Mouse (Mus musculus): ENCODE measurements around the gene C1qa.

The C1qa gene

DNA sequence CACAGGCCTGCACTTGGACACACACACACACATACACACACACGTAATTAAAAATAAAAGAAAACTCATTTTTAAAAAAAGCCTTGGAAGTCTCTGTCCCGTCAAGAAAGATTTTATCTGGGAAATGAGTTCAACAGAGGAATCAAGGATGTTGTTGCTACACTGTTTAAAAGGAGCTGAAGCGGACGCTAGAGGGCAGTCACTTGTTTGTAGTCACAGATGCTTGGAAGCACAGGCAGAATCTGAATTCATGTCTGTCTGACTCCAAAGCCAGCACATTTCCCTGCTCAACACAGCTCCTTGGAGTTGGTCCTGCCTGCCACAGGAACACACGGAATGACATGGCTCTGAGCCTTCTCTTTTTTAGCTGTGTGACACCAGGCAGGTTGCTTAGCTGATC lies 20.0 kb downstream of the C1qa start:
- ChIA-PET CTCF (interaction anchor here (0.5 to 2.0 kb wide), 65 partner anchors 8 to 707 kb away, joined by 3 to 20 read pairs (median 4); partner anchors contain the start of gene E2f2 (in 1 of the 4)), POLR2A (interaction anchor here (0.6 to 1.6 kb wide), 17 partner anchors 8 to 444 kb away, joined by 3 to 7 read pairs (median 4); partner anchors contain the start of genes 6030445D17Rik (in 1 of the 4) and Zbtb40 (in 1 of the 4))

DNA sequence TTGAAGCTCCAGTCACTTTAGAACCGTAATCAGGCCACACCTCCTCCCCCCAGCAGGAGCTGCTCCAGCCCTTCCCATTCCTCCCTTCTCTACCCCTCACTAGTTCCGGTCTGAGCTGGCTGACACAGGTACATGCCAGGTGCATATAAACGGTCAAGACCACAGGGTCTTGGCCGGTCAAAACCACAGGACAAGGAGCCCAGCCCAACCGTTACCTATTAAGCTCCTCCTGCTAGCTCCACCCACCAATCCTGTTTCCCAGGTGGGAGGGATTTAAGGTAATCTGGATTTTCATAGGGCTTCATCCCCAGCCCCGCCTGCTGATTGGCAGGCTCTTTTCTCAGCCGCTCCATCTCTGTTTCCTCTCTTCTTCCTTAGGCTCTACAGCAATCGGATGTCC lies 20.4 kb downstream of the C1qa start:
- POLR2A ChIA-PET, result interaction anchor here (0.6 to 1.6 kb wide), 19 partner anchors 9 to 443 kb away, joined by 3 to 7 read pairs (median 4); partner anchors contain the start of genes 6030445D17Rik (in 1 of the 4) and Zbtb40 (in 1 of the 4)
- CTCF ChIA-PET, result interaction anchor here (0.5 to 2.0 kb wide), 68 partner anchors 9 to 706 kb away, joined by 3 to 20 read pairs (median 4); partner anchors contain the start of gene E2f2 (in 1 of the 4)

DNA sequence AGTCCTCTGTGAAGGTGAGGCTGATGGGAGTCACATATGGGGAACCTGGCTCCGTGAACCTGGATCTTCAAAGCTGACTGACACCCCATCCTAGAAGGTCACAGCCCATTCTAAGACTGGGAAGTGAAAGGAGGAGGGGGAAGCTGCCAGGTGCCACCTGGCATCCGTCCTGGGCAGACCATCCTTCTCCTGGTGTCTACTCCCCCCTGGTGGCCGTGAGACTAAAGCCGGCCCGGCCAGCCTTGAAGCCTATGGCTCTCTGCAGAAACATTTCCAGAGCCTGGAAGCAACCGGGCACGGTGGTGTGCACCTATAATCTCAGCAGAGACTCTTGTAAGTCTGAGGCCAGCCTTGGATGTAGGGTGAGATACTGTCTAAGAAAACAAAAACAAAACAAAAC lies 21.6 kb downstream of the C1qa start:
- POLR2A ChIA-PET, result interaction anchor here in 2 of 4 experiments (0.5 to 1.5 kb wide), 3 partner anchors 10 to 393 kb away, joined by 3 to 5 read pairs (median 3); no protein-coding TSS in a partner anchor

DNA sequence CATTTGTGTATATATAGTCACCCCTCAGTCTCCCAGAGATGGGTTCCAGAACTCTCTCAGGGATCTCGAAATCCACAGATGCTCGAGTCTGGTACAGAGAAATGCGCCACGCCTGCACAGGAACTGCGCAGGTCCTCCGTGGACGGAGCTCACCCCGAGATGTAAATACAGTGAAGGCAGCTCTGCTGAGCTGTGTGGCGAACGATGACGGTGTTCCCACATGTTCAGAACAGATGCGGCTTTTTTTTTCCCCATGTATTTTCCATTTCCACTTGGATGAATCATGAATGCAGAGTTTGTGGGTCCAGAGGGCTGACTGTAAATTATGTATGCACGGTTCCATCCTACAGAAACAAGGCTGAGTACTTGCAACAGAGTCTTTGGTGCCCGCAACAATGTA lies 23.6 kb downstream of the C1qa start:
- ChIA-PET CTCF (interaction anchor here in 3 of 4 experiments (0.5 to 1.8 kb wide), 9 partner anchors 15 to 226 kb away, joined by 3 to 7 read pairs (median 3); no protein-coding TSS in a partner anchor), POLR2A (interaction anchor here in 1 of 4 experiments (0.7 kb wide), 2 partner anchors 124 to 129 kb away, joined by 3 read pairs; no protein-coding TSS in a partner anchor)

More for the DNA sequence above, 21.6 kb downstream of the C1qa start:
- CTCF ChIA-PET, result interaction anchor here (0.6 to 1.2 kb wide), 6 partner anchors 225 to 228 kb away, joined by 3 to 4 read pairs (median 3); no protein-coding TSS in a partner anchor

DNA sequence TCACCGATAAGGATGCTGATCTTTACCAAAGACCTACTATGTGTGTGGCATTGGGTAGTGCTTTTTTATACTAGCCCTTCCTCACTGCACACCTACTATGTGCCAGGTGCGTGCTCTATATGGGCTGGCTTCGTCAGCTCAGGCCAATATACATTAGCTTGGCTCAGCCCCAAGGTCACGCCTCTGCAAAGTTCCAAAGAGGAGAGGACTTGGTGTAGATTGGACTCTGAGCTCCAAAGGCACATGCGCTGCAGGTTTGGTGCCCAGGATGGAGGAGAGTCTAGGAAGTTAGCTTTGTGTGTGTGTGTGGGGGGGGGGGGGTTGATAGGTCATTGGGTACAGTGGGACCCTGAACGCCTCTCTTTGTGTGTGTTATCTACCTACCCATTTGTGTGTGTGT lies 30.2 kb downstream of the C1qa start:
- ChIA-PET POLR2A (interaction anchor here (0.6 to 3.0 kb wide), 10 partner anchors 10 to 197 kb away, joined by 3 to 14 read pairs (median 4); no protein-coding TSS in a partner anchor), CTCF (interaction anchor here (0.6 to 2.9 kb wide), 11 partner anchors 9 to 221 kb away, joined by 3 to 20 read pairs (median 3); no protein-coding TSS in a partner anchor)

DNA sequence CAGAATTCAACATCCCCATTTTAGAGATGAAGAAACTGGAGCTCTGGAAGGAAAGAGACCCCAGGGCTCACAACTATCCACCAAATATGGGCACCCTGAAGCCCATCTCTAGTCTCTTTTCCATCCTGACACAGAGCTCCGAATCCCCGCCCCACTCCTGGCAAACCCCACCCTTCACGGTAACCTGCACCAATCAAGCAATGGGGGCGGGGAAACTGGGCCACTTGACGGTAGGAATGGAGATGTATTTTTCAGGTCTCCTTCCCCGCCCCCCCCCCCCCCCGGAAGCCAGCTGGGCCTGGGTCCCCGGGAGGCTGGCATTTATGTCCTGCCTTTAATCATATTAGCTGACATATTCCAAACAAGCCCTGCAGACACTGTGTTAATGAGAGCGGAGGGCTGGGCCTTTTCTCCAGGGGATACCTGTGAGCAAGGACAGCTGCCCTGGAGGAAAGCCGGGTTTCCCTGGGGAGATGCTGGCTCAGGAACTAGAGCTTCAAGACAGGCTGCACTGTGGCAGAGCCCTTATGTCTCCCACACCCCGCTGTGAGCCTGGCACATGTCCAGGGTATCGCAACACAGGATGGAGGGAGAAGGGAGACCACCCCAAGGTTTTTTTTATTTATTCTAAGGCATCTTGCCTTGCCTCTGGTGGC lies 30.8 kb downstream of the C1qa start:
- ChIA-PET CTCF (interaction anchor here (0.5 to 2.9 kb wide), 35 partner anchors 8 to 1130 kb away, joined by 3 to 20 read pairs (median 5); no protein-coding TSS in a partner anchor), POLR2A (interaction anchor here (0.5 to 3.0 kb wide), 21 partner anchors 9 to 1419 kb away, joined by 3 to 14 read pairs (median 4); no protein-coding TSS in a partner anchor)

DNA sequence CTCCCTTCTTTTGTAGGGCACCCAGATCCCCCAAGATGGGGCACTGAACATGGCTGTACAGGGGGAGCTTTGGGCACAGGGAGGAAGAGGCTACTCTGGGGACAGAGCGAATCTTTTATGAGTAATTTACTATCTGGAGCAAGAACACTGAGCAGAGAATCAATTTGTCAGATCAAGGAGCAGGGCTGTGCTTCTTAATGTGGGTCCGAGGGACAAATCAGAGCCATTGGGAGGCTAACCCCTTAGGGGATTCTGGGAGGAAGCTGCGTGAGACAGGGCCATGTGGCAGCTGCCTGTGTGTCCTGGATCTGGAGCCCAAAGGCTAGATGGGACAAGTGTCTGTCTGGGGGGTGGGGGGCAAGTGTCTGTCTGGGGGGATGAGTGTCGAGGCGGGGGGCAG lies 33.1 kb downstream of the C1qa start:
- CTCF ChIA-PET, result interaction anchor here in 2 of 4 experiments (1.6 to 2.2 kb wide), 2 partner anchors 10 to 11 kb away, joined by 4 to 5 read pairs; no protein-coding TSS in a partner anchor

DNA sequence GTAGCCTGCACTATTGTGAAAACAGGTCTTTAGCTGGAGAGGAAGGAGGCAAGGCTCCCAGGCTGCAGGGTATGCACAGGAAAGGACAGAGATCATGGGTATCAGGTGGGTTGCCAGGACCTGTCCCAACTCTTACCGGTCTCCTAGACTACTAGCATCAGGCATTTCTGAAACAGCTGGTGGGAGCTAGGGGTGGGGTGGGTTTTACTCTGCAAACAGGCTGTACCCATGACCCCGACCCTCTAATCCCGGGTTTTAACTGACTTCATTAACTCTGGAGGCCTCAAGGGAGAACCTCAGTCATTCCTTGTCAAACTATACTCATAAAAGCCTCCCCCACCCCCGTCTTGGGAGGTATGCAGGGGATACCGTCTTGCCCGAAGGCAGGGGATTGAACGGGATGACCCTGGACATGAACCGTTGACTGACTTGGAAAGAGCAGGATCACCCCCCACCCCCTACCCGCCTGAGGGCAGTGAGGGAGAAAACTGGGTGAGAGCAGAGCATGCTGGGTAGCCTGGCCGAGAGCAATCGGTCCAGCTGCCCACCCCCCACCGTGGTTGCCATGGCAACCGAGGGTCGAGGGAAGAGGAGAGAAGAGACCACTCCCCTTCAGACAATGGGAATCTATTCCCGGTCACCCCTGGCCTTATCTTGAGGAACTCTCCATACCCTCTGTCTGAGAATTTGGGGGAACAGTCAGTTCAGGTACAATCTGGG lies 33.7 kb downstream of the C1qa start:
- ChIA-PET POLR2A (no interaction called here), CTCF (interaction anchor here in 2 of 4 experiments (1.6 to 2.2 kb wide), 2 partner anchors 10 kb away, joined by 4 to 5 read pairs; no protein-coding TSS in a partner anchor)

More for the DNA sequence above, 33.1 kb downstream of the C1qa start:
- POLR2A ChIA-PET, result no interaction called here

DNA sequence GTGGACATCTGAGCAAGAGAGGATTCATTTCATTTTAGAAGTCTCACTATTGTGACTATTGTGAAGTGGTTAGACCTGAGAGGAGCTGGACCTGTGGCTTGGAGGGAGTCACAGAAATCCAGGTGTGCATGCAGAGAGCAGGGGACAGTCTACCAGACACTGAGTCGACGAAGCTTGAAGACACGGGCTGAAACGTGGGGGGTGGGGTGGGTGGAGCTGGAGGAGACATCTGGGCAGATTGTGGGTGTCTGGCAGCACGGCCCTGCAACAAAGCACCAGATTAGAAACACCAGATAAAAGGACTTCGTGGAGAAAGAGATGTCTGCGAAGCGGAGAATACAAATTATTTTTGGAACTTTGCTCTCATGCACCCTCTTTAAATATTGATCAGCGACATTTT lies 35.1 kb downstream of the C1qa start:
- POLR2A ChIA-PET, result no interaction called here
- CTCF ChIA-PET, result interaction anchor here in 3 of 4 experiments (0.5 to 2.2 kb wide), 5 partner anchors 9 to 220 kb away, joined by 3 to 5 read pairs (median 4); no protein-coding TSS in a partner anchor

DNA sequence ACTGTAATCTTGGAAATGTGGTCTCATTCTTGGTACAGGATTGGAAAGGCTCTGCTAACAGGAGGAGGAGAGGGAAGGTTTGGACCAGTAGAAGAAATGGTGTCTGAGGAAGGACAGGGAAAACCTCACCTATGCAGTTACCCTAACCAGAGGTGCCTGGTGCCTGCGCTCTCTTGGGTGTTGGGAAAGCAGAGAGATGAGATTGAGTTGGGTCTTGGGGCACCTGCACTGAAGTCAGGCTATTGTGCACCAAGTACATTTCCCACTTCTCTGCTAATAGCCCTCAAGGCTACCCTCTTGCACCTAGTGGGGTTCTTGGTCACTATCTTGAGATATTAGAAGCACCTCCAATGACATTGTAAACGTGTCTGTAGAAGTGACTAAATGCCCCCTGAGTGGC lies 36.2 kb downstream of the C1qa start:
- CTCF ChIA-PET, result interaction anchor here in 2 of 4 experiments (0.8 to 1.1 kb wide), 4 partner anchors 16 to 195 kb away, joined by 3 to 4 read pairs (median 3); no protein-coding TSS in a partner anchor
- POLR2A ChIA-PET, result interaction anchor here in 1 of 4 experiments (1.1 kb wide), 1 partner anchor 119 kb away, joined by 4 read pairs; no protein-coding TSS in a partner anchor

DNA sequence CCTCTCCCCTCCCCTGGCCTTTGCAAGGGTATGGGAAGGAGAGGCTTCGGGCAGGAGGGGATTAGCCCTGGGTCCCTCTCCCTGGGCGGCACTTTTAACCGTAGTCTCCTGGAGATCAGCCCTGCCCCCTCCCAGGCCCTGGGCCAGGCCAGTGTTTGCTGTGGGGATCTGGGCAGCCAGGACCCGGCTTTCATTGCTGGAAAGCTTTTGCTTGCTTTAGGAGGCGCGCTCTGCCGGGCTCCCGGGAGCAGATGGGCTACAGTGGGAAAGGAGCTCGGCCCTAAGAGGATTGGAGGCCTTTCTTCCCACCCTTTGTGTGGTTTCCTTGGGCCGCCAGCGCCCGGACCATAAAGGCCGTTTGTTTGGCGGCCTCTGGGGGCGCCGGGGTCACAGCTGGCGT lies 36.8 kb downstream of the C1qa start:
- POLR2A ChIA-PET, result interaction anchor here in 1 of 4 experiments (1.1 kb wide), 1 partner anchor 120 kb away, joined by 4 read pairs; no protein-coding TSS in a partner anchor
- CTCF ChIA-PET, result interaction anchor here in 2 of 4 experiments (0.8 to 2.6 kb wide), 6 partner anchors 16 to 194 kb away, joined by 3 to 6 read pairs (median 4); no protein-coding TSS in a partner anchor

DNA sequence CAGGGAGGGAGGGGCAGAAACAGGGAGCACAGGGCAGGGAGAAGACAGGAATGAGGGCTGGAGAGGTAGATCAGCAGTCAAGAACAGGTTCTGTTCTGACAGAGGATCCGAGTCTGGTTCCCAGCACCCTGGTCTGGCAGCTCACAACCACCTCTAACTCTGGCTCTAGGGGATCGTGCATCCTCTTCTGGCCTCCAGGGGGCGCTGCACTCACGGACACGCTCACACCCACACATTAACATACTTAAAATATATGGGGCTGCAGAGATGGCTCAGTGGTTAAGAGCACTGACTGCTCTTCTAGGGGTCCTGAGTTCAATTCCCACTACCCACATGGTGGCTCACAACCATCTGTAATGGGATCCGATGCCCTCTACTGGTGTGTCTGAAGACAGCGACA lies 38.6 kb downstream of the C1qa start:
- ChIA-PET POLR2A (interaction anchor here in 2 of 4 experiments (1.2 kb wide), 2 partner anchors 9 to 18 kb away, joined by 3 read pairs; no protein-coding TSS in a partner anchor), CTCF (interaction anchor here (0.6 to 2.6 kb wide), 28 partner anchors 7 to 435 kb away, joined by 3 to 10 read pairs (median 4); no protein-coding TSS in a partner anchor)

DNA sequence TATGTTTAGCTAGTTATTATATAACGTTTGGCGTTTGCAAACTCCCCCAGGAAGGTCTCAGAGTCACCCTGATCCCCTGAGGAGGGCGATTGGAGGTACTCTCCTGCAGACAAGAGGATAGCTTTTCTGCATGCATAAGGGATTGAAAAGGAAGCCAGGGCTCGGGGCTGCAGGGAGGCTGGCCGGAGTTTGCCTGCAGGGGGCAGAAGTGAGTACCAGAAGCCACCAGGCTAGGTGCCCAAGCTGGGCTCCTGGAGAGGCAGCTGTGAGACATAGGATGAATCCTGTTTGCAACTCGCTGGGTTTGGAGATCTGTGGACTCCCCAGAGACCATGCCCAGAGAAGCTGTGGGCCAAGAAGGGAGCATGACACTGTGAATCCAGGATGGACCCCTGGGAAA lies 43.5 kb downstream of the C1qa start:
- POLR2A ChIA-PET, result interaction anchor here in 3 of 4 experiments (0.6 to 2.5 kb wide), 6 partner anchors 10 to 113 kb away, joined by 3 to 14 read pairs (median 4); no protein-coding TSS in a partner anchor
- CTCF ChIA-PET, result interaction anchor here (0.5 to 2.3 kb wide), 57 partner anchors 9 to 782 kb away, joined by 3 to 11 read pairs (median 4); no protein-coding TSS in a partner anchor

DNA sequence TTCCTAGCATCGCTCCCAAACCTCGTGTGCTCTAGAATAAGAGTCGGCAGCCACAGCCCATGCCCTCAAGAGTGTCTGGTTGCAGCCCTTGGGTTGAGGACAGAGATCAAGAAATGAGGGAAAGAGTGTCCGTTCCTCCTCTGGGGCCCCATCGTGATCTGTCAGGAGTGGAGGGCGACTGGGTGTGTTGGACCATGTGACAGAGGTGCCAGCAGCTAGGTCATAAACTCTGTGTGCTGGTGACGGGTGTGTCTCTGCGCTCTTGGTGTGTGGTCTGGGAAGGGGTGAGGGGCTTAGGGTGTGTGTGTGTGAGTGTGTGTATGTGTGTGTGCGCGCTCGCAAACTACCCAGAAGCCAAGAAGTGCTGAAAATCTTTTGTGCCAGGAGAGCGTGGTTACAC lies 45.6 kb downstream of the C1qa start:
- CTCF ChIA-PET, result interaction anchor here (0.6 to 1.6 kb wide), 7 partner anchors 25 to 445 kb away, joined by 3 to 7 read pairs (median 4); no protein-coding TSS in a partner anchor
- POLR2A ChIA-PET, result interaction anchor here in 2 of 4 experiments (0.7 kb wide), 2 partner anchors 59 to 453 kb away, joined by 3 to 4 read pairs; no protein-coding TSS in a partner anchor

DNA sequence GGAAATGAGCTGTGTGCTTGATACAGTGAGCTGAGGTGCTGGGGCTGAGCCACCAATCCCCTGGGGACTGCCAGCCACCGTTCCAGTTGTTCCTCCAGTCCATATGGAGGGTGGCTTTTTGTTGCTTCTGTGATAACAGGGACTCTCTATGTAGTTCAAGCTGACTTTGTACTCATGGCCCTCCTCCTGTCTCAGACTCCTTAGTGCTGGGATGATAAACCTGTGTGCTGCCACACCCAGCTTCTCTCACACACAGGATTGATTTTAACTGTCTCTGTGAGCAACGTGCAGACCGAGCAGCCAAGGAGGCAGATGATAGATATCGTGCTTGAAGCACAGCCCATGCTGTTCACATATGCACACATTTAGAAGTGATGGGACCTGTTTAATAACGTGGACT lies 46.5 kb downstream of the C1qa start:
- POLR2A ChIA-PET, result no interaction called here
- CTCF ChIA-PET, result interaction anchor here in 2 of 4 experiments (0.7 to 1.9 kb wide), 4 partner anchors 8 to 186 kb away, joined by 3 to 10 read pairs (median 4); no protein-coding TSS in a partner anchor

DNA sequence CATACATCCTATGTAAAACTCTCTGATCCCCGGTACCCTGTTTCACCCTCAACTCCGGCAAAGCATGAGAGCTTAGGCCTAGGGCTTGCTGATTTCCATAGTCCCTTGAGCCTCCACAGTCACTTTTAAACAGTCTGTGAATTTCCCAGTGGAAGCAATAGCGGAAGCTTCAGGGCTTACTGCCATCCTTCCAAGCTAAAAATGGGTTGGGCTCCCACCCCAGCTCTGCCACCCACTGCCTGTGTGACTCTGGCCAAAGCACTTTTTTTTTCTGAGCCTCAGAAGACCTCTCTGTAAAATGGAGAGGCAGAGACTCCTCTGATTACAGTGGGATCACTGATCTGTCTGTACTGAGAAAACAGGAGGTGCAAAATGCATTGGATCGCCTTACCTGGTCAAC lies 50.0 kb downstream of the C1qa start:
- ChIA-PET CTCF (interaction anchor here (0.6 to 1.4 kb wide), 7 partner anchors 11 to 200 kb away, joined by 3 to 5 read pairs (median 3); no protein-coding TSS in a partner anchor), POLR2A (interaction anchor here in 2 of 4 experiments (0.5 to 1.5 kb wide), 3 partner anchors 18 to 999 kb away, joined by 3 to 4 read pairs (median 3); no protein-coding TSS in a partner anchor)

DNA sequence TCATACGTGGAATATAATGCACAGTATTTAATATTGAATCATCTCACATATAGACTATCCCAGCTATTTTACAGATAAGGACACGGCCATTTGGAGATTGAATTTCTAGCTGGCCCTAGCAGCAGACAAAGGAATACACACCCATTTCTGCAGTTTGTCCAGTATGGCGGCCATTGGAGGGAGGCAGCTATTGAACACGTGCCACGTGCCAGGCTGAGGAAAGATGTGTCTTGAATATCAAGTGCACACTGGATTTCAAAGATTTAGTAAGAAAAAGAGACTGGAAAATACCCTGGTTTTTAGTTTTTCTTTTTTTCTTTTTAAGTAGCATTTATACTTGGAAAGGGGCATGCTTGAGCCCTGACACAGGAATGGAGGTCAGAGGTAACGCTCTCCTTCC lies 51.4 kb downstream of the C1qa start:
- CTCF ChIA-PET, result interaction anchor here (0.6 to 3.3 kb wide), 4 partner anchors 31 to 134 kb away, joined by 3 to 19 read pairs (median 4); no protein-coding TSS in a partner anchor
- POLR2A ChIA-PET, result interaction anchor here in 1 of 4 experiments (0.6 kb wide), 1 partner anchor 1844 kb away, joined by 3 read pairs; no protein-coding TSS in a partner anchor
